Mouse (Mus musculus): ENCODE results near the gene Fbxl20. TPM values are rescaled to one million over a fixed set of nuclear protein-coding genes. Genes with fewer than 3 reads are reported as not detected.

Fbxl20 gene
- polyA plus RNA-seq, 1 experiment from 2014 or later: 13.0 TPM

Other genes with a start within 250 kb of the Fbxl20 start
- gene Plxdc1, start 164.0 kb downstream of the Fbxl20 start, polyA plus RNA-seq (2015; fragmentation: Nextera tagmentation; extraction: Ambion mirVana): 0.88 and 2.2 TPM in 2 replicates
- gene Arl5c, start 154.2 kb downstream of the Fbxl20 start, polyA plus RNA-seq (2015; fragmentation: Nextera tagmentation; extraction: Ambion mirVana): 3.8 and 6.9 TPM in 2 replicates
- gene Cacnb1, start 127.4 kb downstream of the Fbxl20 start, polyA plus RNA-seq (2015; fragmentation: Nextera tagmentation; extraction: Ambion mirVana): 5.8 and 8.5 TPM in 2 replicates
- 601 and 668 TPM in 2 replicates for gene Rpl19, start 123.7 kb downstream of the Fbxl20 start, polyA plus RNA-seq (2015; fragmentation: Nextera tagmentation; extraction: Ambion mirVana)
- 0.78 and 1.0 TPM in 2 replicates for gene Stac2, start 96.9 kb downstream of the Fbxl20 start, polyA plus RNA-seq (2015; fragmentation: Nextera tagmentation; extraction: Ambion mirVana)
- 44.3 and 45.7 TPM in 2 replicates for gene Med1, start 42.9 kb upstream of the Fbxl20 start, polyA plus RNA-seq (2015; fragmentation: Nextera tagmentation; extraction: Ambion mirVana)
- gene Cdk12, start 52.7 kb upstream of the Fbxl20 start, polyA plus RNA-seq (2015; fragmentation: Nextera tagmentation; extraction: Ambion mirVana): 6.1 and 7.0 TPM in 2 replicates
- 0.04 TPM in 1 of 2 replicates, not detected in the other for gene Neurod2, start 179.2 kb upstream of the Fbxl20 start, polyA plus RNA-seq (2015; fragmentation: Nextera tagmentation; extraction: Ambion mirVana)
- gene Ppp1r1b, start 198.0 kb upstream of the Fbxl20 start, polyA plus RNA-seq (2015; fragmentation: Nextera tagmentation; extraction: Ambion mirVana): 60.9 and 62.5 TPM in 2 replicates
- 33.9 and 40.5 TPM in 2 replicates for gene Stard3, start 208.0 kb upstream of the Fbxl20 start, polyA plus RNA-seq (2015; fragmentation: Nextera tagmentation; extraction: Ambion mirVana)
- 154 and 158 TPM in 2 replicates for gene Tcap, start 233.4 kb upstream of the Fbxl20 start, polyA plus RNA-seq (2015; fragmentation: Nextera tagmentation; extraction: Ambion mirVana)
- gene Pnmt, start 236.0 kb upstream of the Fbxl20 start, polyA plus RNA-seq (2015; fragmentation: Nextera tagmentation; extraction: Ambion mirVana): 0.52 and 0.57 TPM in 2 replicates